ENCODE assay signal across 9 mouse cellular contexts in genomic region chr9:44342173-44342572, GRCm38 (mm10). TPM values are rescaled to one million over a fixed set of nuclear protein-coding genes. Genes with fewer than 3 reads are reported as not detected.
A peak's percentile ranks its signal among the peaks of the same experiment; 100 is the strongest.
DNase-seq lines count a peak whose midpoint lies in the region; ATAC-seq lines count a peak whose summit lies in the region.
"Had no signal": no experiment of that assay in that cellular context is flagged by ENCODE, and none has a peak within 500 bp of the region (broad histone marks: within the 10 kb centered on the region; RNA-seq: fewer than 3 reads in every experiment).

No protein-coding gene starts in this region.

- ATAC-seq in hindbrain, embryonic 11.5 days (ENCODE audit: low FRiP score) = no peak
- ATAC-seq in hindbrain, embryonic 16.5 days = no peak
- peak; percentile 71 for ATAC-seq in erythroid progenitor cell, adult 5-6 weeks (replicated peaks; ENCODE audit: low FRiP score, poor library complexity, severe bottlenecking)
- peak; percentile 61 for ATAC-seq in megakaryocyte progenitor cell, adult 5-6 weeks (replicated peaks; ENCODE audit: poor library complexity)

- WGBS in hindbrain, embryonic 11.5 days = 87% methylated on average over 3 of the region's 3 CpGs
- WGBS in hindbrain, embryonic 16.5 days = 87% methylated on average over 3 of the region's 3 CpGs

- H3K27ac ChIP-seq in hindbrain, embryonic 11.5 days (ENCODE audit: low read depth, low read length) = 0 out of 2 replicates have a peak overlapping the region, but pooled peaks have one; percentile 6
- no peak overlapping the region for H3K27ac ChIP-seq in hindbrain, embryonic 16.5 days (ENCODE audit: low read depth, low read length)

- peaks cover 4% of the 10 kb centered on the region; the same call in 1 of the 2 replicates for H3K36me3 ChIP-seq in hindbrain, embryonic 11.5 days (ENCODE audit: control insufficient read depth, insufficient read depth, low read length)
- H3K36me3 ChIP-seq in hindbrain, embryonic 16.5 days (ENCODE audit: control insufficient read depth, insufficient read depth, low read length) = peaks cover 3% of the 10 kb centered on the region; the same call in 1 of the 2 replicates

- H3K4me2 ChIP-seq in hindbrain, embryonic 11.5 days (replicated peaks; ENCODE audit: low read depth, low read length) = no peak overlapping the region
- no peak overlapping the region for H3K4me2 ChIP-seq in hindbrain, embryonic 16.5 days (ENCODE audit: low read length)

- no peak for DNase-seq in hindbrain, embryonic 11.5 days (ENCODE audit: low spot score)
- peak; percentile 81 for DNase-seq in MEL-GATA-1-ER (ENCODE audit: extremely low read depth, low read depth)
- no peak for DNase-seq in right cerebral cortex, postnatal 10 days (ENCODE audit: low spot score in 2 of 2)
- no peak for DNase-seq in urinary bladder, postnatal 25 days (ENCODE audit: low spot score)
- DNase-seq in right cerebral cortex, adult 18-20 months = no peak
- DNase-seq: adrenal gland, postnatal 36 days had no signal

- peaks cover 4% of the 10 kb centered on the region; the same call in 1 of the 2 replicates for H3K4me1 ChIP-seq in hindbrain, embryonic 11.5 days (replicated peaks; ENCODE audit: control insufficient read depth, insufficient read depth, low read length)
- peaks cover 13% of the 10 kb centered on the region for H3K4me1 ChIP-seq in hindbrain, embryonic 16.5 days (ENCODE audit: control insufficient read depth, insufficient read depth, low read depth, low read length)

- no peaks in the 10 kb centered on the region for H3K9me3 ChIP-seq in hindbrain, embryonic 11.5 days (ENCODE audit: control insufficient read depth, low read length)
- no peaks in the 10 kb centered on the region for H3K9me3 ChIP-seq in hindbrain, embryonic 16.5 days (ENCODE audit: control insufficient read depth, low read length)

- H3K9ac ChIP-seq in hindbrain, embryonic 11.5 days (ENCODE audit: low read depth, low read length) = no peak overlapping the region
- H3K9ac ChIP-seq in hindbrain, embryonic 16.5 days (ENCODE audit: low read depth, low read length) = no peak overlapping the region

- peak overlapping the region; percentile 12; the same call in 1 of the 2 replicates for H3K4me3 ChIP-seq in hindbrain, embryonic 11.5 days (ENCODE audit: low read depth, low read length)
- H3K4me3 ChIP-seq in hindbrain, embryonic 16.5 days (ENCODE audit: low read length) = no peak overlapping the region

- no peaks in the 10 kb centered on the region for H3K27me3 ChIP-seq in hindbrain, embryonic 11.5 days (ENCODE audit: control insufficient read depth, insufficient read depth, low read length)
- H3K27me3 ChIP-seq in hindbrain, embryonic 16.5 days (replicated peaks; ENCODE audit: control insufficient read depth, insufficient read depth, low read length) = no peaks in the 10 kb centered on the region

RNA-seq across cellular contexts. Expression of gene Hmbs, which starts 1.9 kb away (rescaled TPM):
- polyA plus RNA-seq in hindbrain, embryonic 11.5 days (2014; fragmentation: Nextera tagmentation; extraction: Ambion mirVana) = 134 and 151 TPM in 2 replicates
- 64.0 and 67.4 TPM in 2 replicates for polyA plus RNA-seq in hindbrain, embryonic 16.5 days (2015; fragmentation: Nextera tagmentation; extraction: Ambion mirVana)
- 2,720 and 2,790 TPM in 2 replicates for total RNA-seq in erythroid progenitor cell, adult 5-6 weeks (2015; ENCODE audit: low replicate concordance)
- total RNA-seq in erythroid progenitor cell, adult 5-6 weeks (2017; ENCODE audit: low replicate concordance) = 1,215 and 1,747 TPM in 2 replicates
- total RNA-seq in megakaryocyte progenitor cell, adult 5-6 weeks (2015) = 123 and 124 TPM in 2 replicates
- 46.4 and 55.8 TPM in 2 replicates for total RNA-seq in megakaryocyte progenitor cell, adult 5-6 weeks (2017)

RNA-seq across cellular contexts. Expression of gene H2afx, which starts 7.7 kb away (rescaled TPM):
- polyA plus RNA-seq in hindbrain, embryonic 11.5 days (2014; fragmentation: Nextera tagmentation; extraction: Ambion mirVana) = 340 and 346 TPM in 2 replicates
- polyA plus RNA-seq in hindbrain, embryonic 16.5 days (2015; fragmentation: Nextera tagmentation; extraction: Ambion mirVana) = 106 and 143 TPM in 2 replicates
- 455 and 495 TPM in 2 replicates for total RNA-seq in erythroid progenitor cell, adult 5-6 weeks (2015; ENCODE audit: low replicate concordance)
- 1,704 and 2,100 TPM in 2 replicates for total RNA-seq in erythroid progenitor cell, adult 5-6 weeks (2017; ENCODE audit: low replicate concordance)
- total RNA-seq in megakaryocyte progenitor cell, adult 5-6 weeks (2015) = 109 and 111 TPM in 2 replicates
- 270 and 329 TPM in 2 replicates for total RNA-seq in megakaryocyte progenitor cell, adult 5-6 weeks (2017)

RNA-seq across cellular contexts. Expression of gene Dpagt1, which starts 16.4 kb away (rescaled TPM):
- polyA plus RNA-seq in hindbrain, embryonic 11.5 days (2014; fragmentation: Nextera tagmentation; extraction: Ambion mirVana) = 47.7 and 51.6 TPM in 2 replicates
- 32.5 and 42.6 TPM in 2 replicates for polyA plus RNA-seq in hindbrain, embryonic 16.5 days (2015; fragmentation: Nextera tagmentation; extraction: Ambion mirVana)
- 5.4 and 11.5 TPM in 2 replicates for total RNA-seq in erythroid progenitor cell, adult 5-6 weeks (2015; ENCODE audit: low replicate concordance)
- 1.0 and 7.8 TPM in 2 replicates for total RNA-seq in erythroid progenitor cell, adult 5-6 weeks (2017; ENCODE audit: low replicate concordance)
- 50.3 and 54.8 TPM in 2 replicates for total RNA-seq in megakaryocyte progenitor cell, adult 5-6 weeks (2015)
- total RNA-seq in megakaryocyte progenitor cell, adult 5-6 weeks (2017) = 18.9 and 21.0 TPM in 2 replicates

RNA-seq across cellular contexts. Expression of gene Vps11, which starts 19.3 kb away (rescaled TPM):
- polyA plus RNA-seq in hindbrain, embryonic 11.5 days (2014; fragmentation: Nextera tagmentation; extraction: Ambion mirVana) = 23.4 and 31.5 TPM in 2 replicates
- polyA plus RNA-seq in hindbrain, embryonic 16.5 days (2015; fragmentation: Nextera tagmentation; extraction: Ambion mirVana) = 43.5 and 46.4 TPM in 2 replicates
- 2.5 and 6.7 TPM in 2 replicates for total RNA-seq in erythroid progenitor cell, adult 5-6 weeks (2015; ENCODE audit: low replicate concordance)
- total RNA-seq in erythroid progenitor cell, adult 5-6 weeks (2017; ENCODE audit: low replicate concordance) = 9.5 and 15.7 TPM in 2 replicates
- total RNA-seq in megakaryocyte progenitor cell, adult 5-6 weeks (2015) = 11.9 and 13.0 TPM in 2 replicates
- 18.7 and 21.3 TPM in 2 replicates for total RNA-seq in megakaryocyte progenitor cell, adult 5-6 weeks (2017)

RNA-seq across cellular contexts. Expression of gene C2cd2l, which starts 22.1 kb away (rescaled TPM):
- polyA plus RNA-seq in hindbrain, embryonic 11.5 days (2014; fragmentation: Nextera tagmentation; extraction: Ambion mirVana) = 10.1 and 11.4 TPM in 2 replicates
- 23.1 and 27.1 TPM in 2 replicates for polyA plus RNA-seq in hindbrain, embryonic 16.5 days (2015; fragmentation: Nextera tagmentation; extraction: Ambion mirVana)
- 46.1 and 54.8 TPM in 2 replicates for total RNA-seq in erythroid progenitor cell, adult 5-6 weeks (2015; ENCODE audit: low replicate concordance)
- total RNA-seq in erythroid progenitor cell, adult 5-6 weeks (2017; ENCODE audit: low replicate concordance) = 70.0 and 83.0 TPM in 2 replicates
- total RNA-seq in megakaryocyte progenitor cell, adult 5-6 weeks (2015) = 3.9 and 13.2 TPM in 2 replicates
- 2.4 and 5.3 TPM in 2 replicates for total RNA-seq in megakaryocyte progenitor cell, adult 5-6 weeks (2017)

Comparison
In these comparisons a context has a peak if more than half of its experiments do, and no peak if none do; other contexts are left out.
1. ATAC-seq: peak in erythroid progenitor cell, adult 5-6 weeks (single experiment) and megakaryocyte progenitor cell, adult 5-6 weeks (single experiment); none in hindbrain, embryonic 11.5 days (single experiment) and hindbrain, embryonic 16.5 days (single experiment).
2. RNA of gene Hmbs, which starts 1.9 kb away (total RNA-seq): 1,215 to 2,790 TPM in erythroid progenitor cell, adult 5-6 weeks; 46.4 to 124 TPM in megakaryocyte progenitor cell, adult 5-6 weeks; every median in the first group is over 4 times any median in the second.